Mouse (Mus musculus) kidney, embryonic 14.5 days (tissue): ENCODE measurements around the gene Rap1gds1. TPM values are rescaled to one million over a fixed set of nuclear protein-coding genes. Genes with fewer than 3 reads are reported as not detected.

Experiments
- ATAC-seq: fragments of 200-750 bp; cut with Nextera tagmentation; 2 replicates; pipeline ENCODE4 v1.8.0; 2017; ENCODE audit warnings: moderate number of reproducible peaks, mild to moderate bottlenecking, moderate TSS enrichment, moderate library complexity; ENCODE audit not compliant: low FRiP score, low TSS enrichment
- H3K27ac ChIP-seq: fragments of 300-500 bp; sonication (generic); 2 replicates; pipeline ENCODE4 v1.5.1; 2014; ENCODE audit warnings: low read depth, mild to moderate bottlenecking, low read length, moderate library complexity, mixed read lengths
- H3K27me3 ChIP-seq: fragments of 300-500 bp; sonication (generic); 2 replicates; pipeline ENCODE4 v1.6.1; 2014; ENCODE audit warnings: mild to moderate bottlenecking, low read length; ENCODE audit not compliant: control insufficient read depth, insufficient read depth
- H3K36me3 ChIP-seq: fragments of 300-500 bp; sonication (generic); 2 replicates; pipeline ENCODE4 v1.6.1; 2014; ENCODE audit warnings: low read length, mixed read lengths; ENCODE audit not compliant: control insufficient read depth, insufficient read depth
- H3K4me1 ChIP-seq: fragments of 300-500 bp; sonication (generic); 2 replicates; pipeline ENCODE4 v1.6.1; 2014; ENCODE audit warnings: low read length, mixed read lengths; ENCODE audit not compliant: control insufficient read depth, insufficient read depth
- H3K4me2 ChIP-seq: fragments of 300-500 bp; sonication (generic); replicated peaks from 2 replicates; pipeline ENCODE4 v1.6.1; 2014; ENCODE audit warnings: low read depth, mild to moderate bottlenecking, low read length
- H3K4me3 ChIP-seq: fragments of 300-500 bp; sonication (generic); 2 replicates; pipeline ENCODE4 v1.5.1; 2014; ENCODE audit warnings: mild to moderate bottlenecking, low read length
- H3K9ac ChIP-seq: fragments of 300-500 bp; sonication (generic); 2 replicates; pipeline ENCODE4 v1.6.1; 2014; ENCODE audit warnings: low read depth, mild to moderate bottlenecking, low read length, moderate library complexity
- H3K9me3 ChIP-seq: fragments of 300-500 bp; sonication (generic); 2 replicates; pipeline ENCODE4 v1.6.1; 2016; ENCODE audit warnings: low read length; ENCODE audit not compliant: control insufficient read depth
- whole genome bisulfite sequencing: fragments of 180-500 bp; shearing (Covaris S2); extraction: QIAGEN DNeasy Blood & Tissue Kit; methylation state at CpG from one replicate; pipeline ENCODE4 v1.1.7; 2014; 5-methylcytosine and 5-hydroxymethylcytosine counted together
- polyA plus RNA-seq: library from polyadenylated mRNA; unstranded; fragments of >200 nt; fragmentation: Nextera tagmentation; extraction: Ambion mirVana; gene quantifications from 2 replicates; pipeline ENCODE4 v1.2.1, GENCODE M21; 2014

The Rap1gds1 gene
- polyA plus RNA-seq, 1 experiment from 2014 or later = 62.3 TPM

GRCm38 (mm10) chr3:138889769-138890295 lies 185.2 kb downstream of the Rap1gds1 start:
- peaks cover 7% of the 10 kb centered on the region for H3K4me1 ChIP-seq
- H3K4me3 ChIP-seq = no peak overlapping the region
- no peak; the same call in 1 of the 2 replicates for ATAC-seq
- no peaks in the 10 kb centered on the region for H3K36me3 ChIP-seq
- H3K27ac ChIP-seq = no peak overlapping the region
- H3K9me3 ChIP-seq = no peaks in the 10 kb centered on the region
- H3K9ac ChIP-seq = no peak overlapping the region
- no peaks in the 10 kb centered on the region for H3K27me3 ChIP-seq
- H3K4me2 ChIP-seq = no peak overlapping the region
- WGBS = 77% methylated on average over 10 of the region's 10 CpGs

- ATAC-seq = no peak
- WGBS = 50% methylated on average over 4 of the region's 4 CpGs
- no peaks in the 10 kb centered on the region for H3K27me3 ChIP-seq
- peaks cover 7% of the 10 kb centered on the region for H3K4me1 ChIP-seq
- no peaks in the 10 kb centered on the region for H3K36me3 ChIP-seq
- no peaks in the 10 kb centered on the region for H3K9me3 ChIP-seq
- no peak overlapping the region for H3K27ac ChIP-seq
- H3K9ac ChIP-seq = no peak overlapping the region
- H3K4me3 ChIP-seq = no peak overlapping the region
- no peak overlapping the region for H3K4me2 ChIP-seq
These were observed 185.8 kb downstream of the Rap1gds1 start for GRCm38 (mm10) chr3:138889214-138889613.

- Histone ChIP-seq H3K27ac (no peak overlapping the region), H3K36me3 (no peaks in the 10 kb centered on the region), H3K27me3 (no peaks in the 10 kb centered on the region), H3K9me3 (no peaks in the 10 kb centered on the region), H3K4me3 (no peak overlapping the region), H3K9ac (no peak overlapping the region), H3K4me2 (no peak overlapping the region), H3K4me1 (no peaks in the 10 kb centered on the region)
- ATAC-seq = no peak
- 89% methylated on average over 5 of the region's 5 CpGs for WGBS
These were observed 188.9 kb downstream of the Rap1gds1 start for GRCm38 (mm10) chr3:138886121-138886520.

- ATAC-seq = no peak
- Histone ChIP-seq H3K4me3 (no peak overlapping the region), H3K9me3 (no peaks in the 10 kb centered on the region), H3K4me2 (no peak overlapping the region), H3K9ac (no peak overlapping the region), H3K27ac (no peak overlapping the region), H3K27me3 (no peaks in the 10 kb centered on the region), H3K4me1 (no peaks in the 10 kb centered on the region), H3K36me3 (no peaks in the 10 kb centered on the region)
- 83% methylated on average over 6 of the region's 6 CpGs for WGBS
These were observed 193.2 kb downstream of the Rap1gds1 start for GRCm38 (mm10) chr3:138881725-138882347.

- Histone ChIP-seq H3K27me3 (no peaks in the 10 kb centered on the region), H3K9me3 (no peaks in the 10 kb centered on the region), H3K4me1 (no peaks in the 10 kb centered on the region), H3K27ac (no peak overlapping the region), H3K4me3 (no peak overlapping the region), H3K36me3 (no peaks in the 10 kb centered on the region), H3K9ac (no peak overlapping the region), H3K4me2 (no peak overlapping the region)
- 92% methylated on average over 11 of the region's 11 CpGs for WGBS
- no peak for ATAC-seq
These were observed 193.8 kb downstream of the Rap1gds1 start for GRCm38 (mm10) chr3:138880999-138881724.

GRCm38 (mm10) chr3:138877741-138878140 lies 197.3 kb downstream of the Rap1gds1 start:
- Histone ChIP-seq H3K36me3 (no peaks in the 10 kb centered on the region), H3K4me1 (no peaks in the 10 kb centered on the region), H3K27me3 (no peaks in the 10 kb centered on the region), H3K4me2 (no peak overlapping the region), H3K4me3 (no peak overlapping the region), H3K9ac (no peak overlapping the region), H3K27ac (no peak overlapping the region), H3K9me3 (no peaks in the 10 kb centered on the region)
- ATAC-seq = no peak
- 66% methylated on average over 4 of the region's 4 CpGs for WGBS

GRCm38 (mm10) chr3:138876931-138877361 lies 198.1 kb downstream of the Rap1gds1 start:
- H3K9ac ChIP-seq = no peak overlapping the region
- H3K4me1 ChIP-seq = no peaks in the 10 kb centered on the region
- H3K4me3 ChIP-seq = no peak overlapping the region
- no peaks in the 10 kb centered on the region for H3K27me3 ChIP-seq
- no peaks in the 10 kb centered on the region for H3K9me3 ChIP-seq
- 96% methylated on average over 14 of the region's 14 CpGs for WGBS
- H3K4me2 ChIP-seq = no peak overlapping the region
- no peak overlapping the region for H3K27ac ChIP-seq
- H3K36me3 ChIP-seq = no peaks in the 10 kb centered on the region
- no peak for ATAC-seq

GRCm38 (mm10) chr3:138876418-138876817 lies 198.6 kb downstream of the Rap1gds1 start:
- H3K36me3 ChIP-seq = no peaks in the 10 kb centered on the region
- H3K4me3 ChIP-seq = no peak overlapping the region
- no peak overlapping the region for H3K4me2 ChIP-seq
- H3K27me3 ChIP-seq = no peaks in the 10 kb centered on the region
- WGBS = 94% methylated on average over 10 of the region's 10 CpGs
- no peak overlapping the region for H3K27ac ChIP-seq
- no peak for ATAC-seq
- no peaks in the 10 kb centered on the region for H3K4me1 ChIP-seq
- H3K9me3 ChIP-seq = no peaks in the 10 kb centered on the region
- H3K9ac ChIP-seq = no peak overlapping the region

- H3K4me1 ChIP-seq = no peaks in the 10 kb centered on the region
- ATAC-seq = no peak
- no peak overlapping the region for H3K4me3 ChIP-seq
- no peak overlapping the region for H3K27ac ChIP-seq
- H3K36me3 ChIP-seq = no peaks in the 10 kb centered on the region
- no peaks in the 10 kb centered on the region for H3K27me3 ChIP-seq
- H3K9me3 ChIP-seq = no peaks in the 10 kb centered on the region
- no peak overlapping the region for H3K4me2 ChIP-seq
- WGBS = 92% methylated on average over 6 of the region's 6 CpGs
- H3K9ac ChIP-seq = no peak overlapping the region
These were observed 199.1 kb downstream of the Rap1gds1 start for GRCm38 (mm10) chr3:138875936-138876335.
